Mouse (Mus musculus) limb, embryonic 14.5 days (tissue): ENCODE results near the gene Spag7. TPM values are rescaled to one million over a fixed set of nuclear protein-coding genes. Genes with fewer than 3 reads are reported as not detected.

ENCODE experiments used
- ATAC-seq: fragments of 200-750 bp; cut with Nextera tagmentation; 2 replicates; pipeline ENCODE4 v1.8.0; 2017; ENCODE audit warnings: low read depth, moderate number of reproducible peaks, moderate TSS enrichment; ENCODE audit not compliant: low FRiP score
- DNase-seq: peaks from one replicate; pipeline ENCODE4 v3.0.0-alpha.2; 2015; ENCODE audit warnings: low spot score
- H3K27ac ChIP-seq: fragments of 300-500 bp; sonication (generic); replicated peaks from 2 replicates; pipeline ENCODE4 v1.5.1; 2014; ENCODE audit warnings: low read depth, mild to moderate bottlenecking, low read length, moderate library complexity, mixed read lengths
- H3K27me3 ChIP-seq: fragments of 300-500 bp; sonication (generic); 2 replicates; pipeline ENCODE4 v1.6.1; 2014; ENCODE audit warnings: low read length, mixed read lengths; ENCODE audit not compliant: control insufficient read depth, insufficient read depth
- H3K36me3 ChIP-seq: fragments of 300-500 bp; sonication (generic); 2 replicates; pipeline ENCODE4 v1.6.1; 2014; ENCODE audit warnings: mild to moderate bottlenecking, low read length, moderate library complexity, mixed read lengths; ENCODE audit not compliant: control insufficient read depth, insufficient read depth
- H3K4me1 ChIP-seq: fragments of 300-500 bp; sonication (generic); 2 replicates; pipeline ENCODE4 v1.6.1; 2014; ENCODE audit warnings: antibody characterized with exemption, low read length, mixed read lengths; ENCODE audit not compliant: control insufficient read depth, insufficient read depth
- H3K4me2 ChIP-seq: fragments of 300-500 bp; sonication (generic); replicated peaks from 2 replicates; pipeline ENCODE4 v1.6.1; 2014; ENCODE audit warnings: low read depth, mild to moderate bottlenecking, low read length, moderate library complexity; ENCODE audit not compliant: severe bottlenecking
- H3K4me3 ChIP-seq: fragments of 300-500 bp; sonication (generic); replicated peaks from 2 replicates; pipeline ENCODE4 v1.5.1; 2014; ENCODE audit warnings: low read length
- H3K9ac ChIP-seq: fragments of 300-500 bp; sonication (generic); 2 replicates; pipeline ENCODE4 v1.6.1; 2014; ENCODE audit warnings: mild to moderate bottlenecking, low read depth, low read length, moderate library complexity; ENCODE audit not compliant: severe bottlenecking
- H3K9me3 ChIP-seq: fragments of 300-500 bp; sonication (generic); 2 replicates; pipeline ENCODE4 v1.6.1; 2016; ENCODE audit warnings: low read length; ENCODE audit not compliant: control insufficient read depth
- POLR2A ChIP-seq: fragments of 200-500 bp; IDR thresholded peaks from 2 replicates; pipeline ENCODE4 v1.8.0; 2012; ENCODE audit warnings: inconsistent platforms, mild to moderate bottlenecking, moderate library complexity, borderline replicate concordance; ENCODE audit not compliant: insufficient read depth, insufficient read length; ENCODE audit errors: extremely low read depth
- WGBS: fragments of 180-500 bp; shearing (Covaris S2); extraction: QIAGEN DNeasy Blood & Tissue Kit; methylation state at CpG from one replicate; pipeline ENCODE4 v1.1.7; 2014; 5-methylcytosine and 5-hydroxymethylcytosine counted together
- polyA plus RNA-seq, 2 experiments: library from polyadenylated mRNA; depleted of rRNA in 1 of 2; stranded (reverse) in 1 of 2; unstranded in 1 of 2; fragments of >200 nt; fragmentation: Nextera tagmentation in 1 of 2; extraction: Ambion mirVana in 1 of 2; gene quantifications; 2 replicates each; pipeline versions ENCODE4 v1.2.1 to v1.2.3; 2012 to 2014

The Spag7 gene
- polyA plus RNA-seq, 2 experiments = 93.7 to 97.0 TPM

DNA sequence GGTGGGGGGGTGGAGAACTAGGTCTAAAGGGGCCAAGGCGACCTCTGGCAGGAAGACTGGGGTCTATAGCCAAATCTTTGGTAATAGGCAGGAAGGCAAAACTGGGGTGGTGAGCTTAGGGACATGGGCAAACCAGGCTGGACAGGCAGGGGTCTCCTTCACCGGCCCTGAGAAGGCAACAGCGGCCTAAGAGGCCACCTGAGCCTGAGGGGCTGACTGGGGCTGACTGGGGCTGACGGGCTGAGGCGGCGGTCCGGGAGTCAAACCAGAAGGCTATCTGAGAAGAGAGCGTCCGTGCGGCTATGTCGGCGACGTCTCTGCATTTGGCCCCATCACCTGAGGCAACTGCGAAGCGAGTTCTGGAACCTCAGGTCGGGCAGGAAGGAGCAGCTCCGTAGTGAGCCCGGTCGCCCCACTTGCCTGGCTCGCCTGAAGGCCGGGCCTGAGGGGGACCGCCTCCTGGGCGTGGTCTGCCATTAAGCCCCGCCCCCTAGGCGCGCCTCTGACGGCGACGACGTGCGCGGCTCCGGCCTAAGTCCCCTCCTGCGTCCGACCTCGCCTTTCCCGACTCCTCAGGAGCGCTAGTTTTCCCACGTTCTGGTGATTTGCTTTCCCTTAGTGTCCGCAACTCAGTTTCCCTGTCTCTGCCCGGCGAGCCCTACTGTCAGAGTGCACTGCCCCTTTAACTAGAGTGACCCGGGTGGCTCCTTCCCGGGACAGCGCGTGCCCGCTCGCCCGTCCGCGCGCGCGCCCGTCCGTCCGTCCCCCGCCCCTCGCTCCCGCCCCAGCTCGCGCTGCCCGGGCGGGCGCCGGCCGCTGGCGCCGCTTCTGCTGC is 30.7 kb upstream of the Spag7 start, which contains the start of the genes Inca1 and Kif1c:
Inca1 (minus strand) TSS at position 434 of the 835 bp plus-strand sequence.
Kif1c (plus strand) TSS at position 827 of the 835 bp plus-strand sequence.
- TF ChIP-seq POLR2A = 0 out of 2 replicates have a peak, but pooled peaks have one; percentile 59
- H3K4me1 ChIP-seq = peaks cover 10% of the 10 kb centered on the region
- DNase-seq (peak; percentile 93), ATAC-seq (peak; percentile 96)
- peak within 1 kb of the TSS; percentile 93 for H3K27ac ChIP-seq
- H3K27me3 ChIP-seq = no peaks in the 10 kb centered on the region
- H3K9ac ChIP-seq = peak within 1 kb of the TSS; percentile 91
- 3% methylated on average over 55 of the region's 69 CpGs for WGBS
- no peaks in the 10 kb centered on the region for H3K9me3 ChIP-seq
- peaks cover 15% of the 10 kb centered on the region for H3K36me3 ChIP-seq
- peak within 1 kb of the TSS; percentile 90 for H3K4me3 ChIP-seq
- H3K4me2 ChIP-seq = peak within 1 kb of the TSS; percentile 85

DNA sequence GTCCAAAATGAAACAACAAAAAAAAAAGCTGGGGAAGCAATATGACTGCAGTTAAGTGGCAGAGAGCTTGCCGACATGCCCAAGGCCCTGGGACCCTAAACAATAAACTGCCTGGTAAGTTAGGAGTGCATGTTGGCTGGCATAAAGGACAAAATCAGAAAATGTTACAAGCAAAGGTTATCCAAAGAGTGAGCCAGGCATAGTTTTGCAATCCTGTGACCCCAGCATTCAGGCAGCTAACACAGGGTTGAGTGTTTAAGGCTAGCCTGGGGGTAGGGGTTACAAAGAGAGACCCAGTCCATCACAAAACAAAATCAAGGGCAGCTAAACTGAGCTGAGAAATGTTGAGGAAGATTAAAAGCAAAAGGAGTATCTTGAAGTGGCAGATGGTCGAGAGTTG is 29.8 kb upstream of the Spag7 start:
- no peaks in the 10 kb centered on the region for H3K27me3 ChIP-seq
- H3K9ac ChIP-seq = no peak overlapping the region
- no peak for DNase-seq
- 68% methylated on average over 2 of the region's 2 CpGs for WGBS
- H3K9me3 ChIP-seq = no peaks in the 10 kb centered on the region
- peaks cover 10% of the 10 kb centered on the region for H3K4me1 ChIP-seq
- H3K4me3 ChIP-seq = no peak overlapping the region; the same call in 1 of the 2 replicates
- no peak overlapping the region for H3K27ac ChIP-seq
- TF ChIP-seq POLR2A = no peak
- H3K36me3 ChIP-seq = peaks cover 6% of the 10 kb centered on the region
- H3K4me2 ChIP-seq = no peak overlapping the region
- ATAC-seq = no peak

DNA sequence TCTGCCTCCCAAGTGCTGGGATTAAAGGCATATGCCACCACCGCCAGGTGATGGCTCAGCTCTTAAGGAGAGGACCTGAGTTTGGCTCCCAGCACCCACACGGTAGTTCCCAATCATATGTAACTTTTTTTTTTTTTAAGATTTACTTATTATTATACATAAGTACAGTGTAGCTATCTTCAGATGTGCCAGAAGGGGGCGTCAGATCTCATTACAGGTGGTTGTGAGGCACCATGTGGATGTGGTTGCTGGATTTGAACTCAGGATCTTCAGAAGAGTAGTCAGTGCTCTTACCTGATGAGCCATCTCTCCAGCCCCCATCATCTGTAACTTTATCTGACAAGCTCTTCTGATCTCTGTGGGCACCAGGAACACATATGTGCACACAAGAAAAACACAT is 28.2 kb upstream of the Spag7 start:
- no peaks in the 10 kb centered on the region for H3K9me3 ChIP-seq
- no peak for DNase-seq
- TF ChIP-seq POLR2A = no peak
- ATAC-seq = no peak
- H3K4me2 ChIP-seq = no peak overlapping the region
- H3K27me3 ChIP-seq = no peaks in the 10 kb centered on the region
- H3K4me1 ChIP-seq = peaks cover 10% of the 10 kb centered on the region
- H3K36me3 ChIP-seq = no peaks in the 10 kb centered on the region
- no peak overlapping the region for H3K4me3 ChIP-seq
- H3K9ac ChIP-seq = no peak overlapping the region
- H3K27ac ChIP-seq = no peak overlapping the region
- WGBS = 67% methylated on average over 3 of the region's 3 CpGs

DNA sequence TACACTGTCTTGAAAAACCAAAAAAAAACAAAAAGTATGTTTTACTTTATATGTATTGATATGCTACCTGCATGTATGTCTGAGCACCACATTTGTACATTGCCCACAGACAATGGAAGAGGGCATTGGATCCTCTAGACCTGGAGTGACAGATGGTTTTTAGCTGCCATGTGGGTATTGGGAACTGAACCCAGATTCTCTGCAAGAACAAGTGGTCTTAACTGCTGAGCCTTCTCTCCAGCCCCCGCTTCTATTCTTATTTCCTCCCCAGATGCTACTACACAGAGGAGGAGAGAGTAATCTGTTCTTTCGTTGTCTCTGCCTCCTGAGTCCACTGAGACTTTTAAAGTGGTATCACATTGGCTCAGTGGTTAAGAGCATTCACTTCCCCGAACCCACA is 24.3 kb upstream of the Spag7 start:
- Histone ChIP-seq H3K9ac (no peak overlapping the region), H3K9me3 (no peaks in the 10 kb centered on the region), H3K36me3 (no peaks in the 10 kb centered on the region), H3K4me1 (peaks cover 6% of the 10 kb centered on the region), H3K27me3 (no peaks in the 10 kb centered on the region), H3K4me2 (no peak overlapping the region), H3K4me3 (no peak overlapping the region), H3K27ac (no peak overlapping the region)
- ATAC-seq (no peak), DNase-seq (no peak)
- TF ChIP-seq POLR2A = no peak
- WGBS = 61% methylated on average over 3 of the region's 3 CpGs

DNA sequence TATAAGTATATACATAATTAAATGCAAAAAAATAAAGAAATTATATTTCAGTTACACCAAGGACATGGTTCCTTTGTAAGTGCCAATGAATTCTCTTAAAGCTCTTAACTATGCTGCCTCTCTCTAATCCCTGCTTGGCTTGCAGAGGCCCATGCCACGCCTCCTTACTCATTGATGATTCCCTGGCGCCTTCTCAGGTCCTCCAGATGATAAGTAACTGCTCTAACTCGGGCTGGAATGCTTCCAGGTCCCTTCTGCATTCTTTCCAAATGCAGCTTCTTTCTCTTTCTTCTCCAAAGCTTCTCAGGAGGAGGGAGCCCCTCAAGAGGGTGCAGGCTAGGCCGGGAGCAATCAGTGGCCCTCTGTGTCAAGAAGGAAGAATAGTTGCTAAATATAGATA is 20.4 kb upstream of the Spag7 start:
- no peak overlapping the region for H3K4me2 ChIP-seq
- 57% methylated on average over 4 of the region's 4 CpGs for WGBS
- peaks cover 13% of the 10 kb centered on the region; the same call in 1 of the 2 replicates for H3K36me3 ChIP-seq
- no peak for DNase-seq
- H3K9ac ChIP-seq = no peak overlapping the region
- H3K27ac ChIP-seq = no peak overlapping the region
- TF ChIP-seq POLR2A = no peak
- no peaks in the 10 kb centered on the region for H3K27me3 ChIP-seq
- ATAC-seq = no peak
- peaks cover 9% of the 10 kb centered on the region for H3K4me1 ChIP-seq
- no peaks in the 10 kb centered on the region for H3K9me3 ChIP-seq
- H3K4me3 ChIP-seq = no peak overlapping the region
